Mouse (Mus musculus): Measurements from ENCODE around the gene Sympk. TPM values are rescaled to one million over a fixed set of nuclear protein-coding genes. Genes with fewer than 3 reads are reported as not detected.
A peak's percentile ranks its signal among the peaks of the same experiment; 100 is the strongest.

The Sympk gene
- polyA plus RNA-seq, 1 experiment from 2014 or later: 9.6 TPM

- Histone ChIP-seq H3K4me3 (ENCODE audit: low read depth, low read length) (peak within 1 kb of the TSS; percentile 80), H3K9ac (ENCODE audit: low read length) (peak within 1 kb of the TSS; percentile 79), H3K27ac (replicated peaks) (peak within 1 kb of the TSS; percentile 94), H3K4me2 (replicated peaks; ENCODE audit: low read depth) (peak within 1 kb of the TSS; percentile 94), H3K9me3 (ENCODE audit: control insufficient read depth, low read length) (no peaks in the 10 kb centered on the region), H3K4me1 (replicated peaks; ENCODE audit: control insufficient read depth, insufficient read depth) (peaks cover 10% of the 10 kb centered on the region), H3K27me3 (ENCODE audit: control insufficient read depth, insufficient read depth, low read length) (no peaks in the 10 kb centered on the region), H3K36me3 (ENCODE audit: control insufficient read depth, insufficient read depth, low read length) (no peaks in the 10 kb centered on the region)
- 1% methylated on average over 73 of the region's 90 CpGs for whole genome bisulfite sequencing
- TF ChIP-seq CTCF (IDR thresholded peaks at IDR 0.05; ENCODE audit: low read depth) (no peak; the same call in 1 of the 2 replicates), EP300 (optimal IDR thresholded peaks at IDR 0.05) (no peak)
- DNase-seq (ENCODE audit: low spot score): peak; percentile 94
- peak; percentile 59 for ATAC-seq (ENCODE audit: low FRiP score, low TSS enrichment)
Observed at GRCm38 (mm10) chr7:19003902-19004630, 20.1 kb upstream of the Sympk start, which contains the start of gene Irf2bp1. Gene Irf2bp1, plus strand, starts transcription at chr7:19004044.

- peak overlapping the region; percentile 79 for H3K9ac ChIP-seq (ENCODE audit: low read length)
- 6% methylated on average over 34 of the region's 34 CpGs for WGBS
- TF ChIP-seq EP300 (optimal IDR thresholded peaks at IDR 0.05): no peak
- no peak for TF ChIP-seq CTCF (IDR thresholded peaks at IDR 0.05; ENCODE audit: low read depth)
- peak overlapping the region; percentile 80 for H3K4me3 ChIP-seq (ENCODE audit: low read depth, low read length)
- no peak for ATAC-seq (ENCODE audit: low FRiP score, low TSS enrichment)
- peak overlapping the region; percentile 94 for H3K27ac ChIP-seq (replicated peaks)
- no peaks in the 10 kb centered on the region for H3K36me3 ChIP-seq (ENCODE audit: control insufficient read depth, insufficient read depth, low read length)
- peak; percentile 53 for DNase-seq (ENCODE audit: low spot score)
- H3K27me3 ChIP-seq (ENCODE audit: control insufficient read depth, insufficient read depth, low read length): no peaks in the 10 kb centered on the region
- peaks cover 10% of the 10 kb centered on the region for H3K4me1 ChIP-seq (replicated peaks; ENCODE audit: control insufficient read depth, insufficient read depth)
- peak overlapping the region; percentile 94 for H3K4me2 ChIP-seq (replicated peaks; ENCODE audit: low read depth)
- no peaks in the 10 kb centered on the region for H3K9me3 ChIP-seq (ENCODE audit: control insufficient read depth, low read length)
Observed at GRCm38 (mm10) chr7:19004631-19005079, 19.5 kb upstream of the Sympk start.

GRCm38 (mm10) chr7:19005417-19006121 is 18.6 kb upstream of the Sympk start:
- no peaks in the 10 kb centered on the region for H3K27me3 ChIP-seq (ENCODE audit: control insufficient read depth, insufficient read depth, low read length)
- H3K9me3 ChIP-seq (ENCODE audit: control insufficient read depth, low read length): no peaks in the 10 kb centered on the region
- TF ChIP-seq EP300 (optimal IDR thresholded peaks at IDR 0.05) (no peak), CTCF (IDR thresholded peaks at IDR 0.05; ENCODE audit: low read depth) (peak; percentile 12; the same call in 1 of the 2 replicates)
- ATAC-seq (ENCODE audit: low FRiP score, low TSS enrichment) (no peak), DNase-seq (ENCODE audit: low spot score) (no peak)
- H3K36me3 ChIP-seq (ENCODE audit: control insufficient read depth, insufficient read depth, low read length): no peaks in the 10 kb centered on the region
- H3K4me2 ChIP-seq (replicated peaks; ENCODE audit: low read depth): peak overlapping the region; percentile 94
- H3K9ac ChIP-seq (ENCODE audit: low read length): peak overlapping the region; percentile 79
- peak overlapping the region; percentile 80; the same call in 1 of the 2 replicates for H3K4me3 ChIP-seq (ENCODE audit: low read depth, low read length)
- 71% methylated on average over 34 of the region's 34 CpGs for WGBS
- no peak overlapping the region for H3K27ac ChIP-seq (replicated peaks)
- peaks cover 10% of the 10 kb centered on the region for H3K4me1 ChIP-seq (replicated peaks; ENCODE audit: control insufficient read depth, insufficient read depth)

GRCm38 (mm10) chr7:19006476-19006875 is 17.7 kb upstream of the Sympk start:
- WGBS: 4% methylated on average over 12 of the region's 12 CpGs
- Histone ChIP-seq H3K27ac (replicated peaks) (peak overlapping the region; percentile 85), H3K4me1 (replicated peaks; ENCODE audit: control insufficient read depth, insufficient read depth) (peaks cover 10% of the 10 kb centered on the region; the same call in 1 of the 2 replicates), H3K4me2 (replicated peaks; ENCODE audit: low read depth) (peak overlapping the region; percentile 94; the same call in 1 of the 2 replicates), H3K4me3 (ENCODE audit: low read depth, low read length) (no peak overlapping the region), H3K9ac (ENCODE audit: low read length) (no peak overlapping the region), H3K9me3 (ENCODE audit: control insufficient read depth, low read length) (no peaks in the 10 kb centered on the region), H3K36me3 (ENCODE audit: control insufficient read depth, insufficient read depth, low read length) (no peaks in the 10 kb centered on the region), H3K27me3 (ENCODE audit: control insufficient read depth, insufficient read depth, low read length) (no peaks in the 10 kb centered on the region)
- ATAC-seq (ENCODE audit: low FRiP score, low TSS enrichment) (peak; percentile 24; the same call in 1 of the 2 replicates), DNase-seq (ENCODE audit: low spot score) (peak; percentile 90)
- no peak for TF ChIP-seq EP300 (optimal IDR thresholded peaks at IDR 0.05)
- peak; percentile 100 for TF ChIP-seq CTCF (IDR thresholded peaks at IDR 0.05; ENCODE audit: low read depth)

GRCm38 (mm10) chr7:19007026-19007977 is 16.9 kb upstream of the Sympk start:
- Histone ChIP-seq H3K4me1 (replicated peaks; ENCODE audit: control insufficient read depth, insufficient read depth) (peaks cover 7% of the 10 kb centered on the region; the same call in 1 of the 2 replicates), H3K4me2 (replicated peaks; ENCODE audit: low read depth) (peak overlapping the region; percentile 34; the same call in 1 of the 2 replicates), H3K9ac (ENCODE audit: low read length) (peak overlapping the region; percentile 38; the same call in 1 of the 2 replicates), H3K36me3 (ENCODE audit: control insufficient read depth, insufficient read depth, low read length) (no peaks in the 10 kb centered on the region), H3K27ac (replicated peaks) (peak overlapping the region; percentile 85), H3K27me3 (ENCODE audit: control insufficient read depth, insufficient read depth, low read length) (no peaks in the 10 kb centered on the region), H3K9me3 (ENCODE audit: control insufficient read depth, low read length) (no peaks in the 10 kb centered on the region), H3K4me3 (ENCODE audit: low read depth, low read length) (no peak overlapping the region)
- peak; percentile 41 for ATAC-seq (ENCODE audit: low FRiP score, low TSS enrichment)
- peak; percentile 85 for DNase-seq (ENCODE audit: low spot score)
- TF ChIP-seq CTCF (IDR thresholded peaks at IDR 0.05; ENCODE audit: low read depth) (no peak), EP300 (optimal IDR thresholded peaks at IDR 0.05) (no peak)
- WGBS: 48% methylated on average over 13 of the region's 13 CpGs

Data from stomach, postnatal 0 days (tissue).